8 mouse cellular contexts compared by ENCODE assay signal in genomic region chr19:10304810-10305544, GRCm38 (mm10). TPM values are rescaled to one million over a fixed set of nuclear protein-coding genes. Genes with fewer than 3 reads are reported as not detected.
DNase-seq lines count a peak whose midpoint lies in the region; ATAC-seq and TF ChIP-seq lines count a peak whose summit lies in the region.

Gene Dagla, minus strand, starts transcription at chr19:10304877.

- no peak for TF ChIP-seq EP300 in liver, postnatal 0 days (IDR thresholded peaks at IDR 0.05; ENCODE audit: low read depth)
- TF ChIP-seq EP300 in stomach, postnatal 0 days (optimal IDR thresholded peaks at IDR 0.05): no peak

- H3K36me3 ChIP-seq in embryonic facial prominence, embryonic 15.5 days: no peaks in the 10 kb centered on the region
- no peaks in the 10 kb centered on the region for H3K36me3 ChIP-seq in heart, embryonic 13.5 days
- H3K36me3 ChIP-seq in liver, postnatal 0 days (replicated peaks; ENCODE audit: insufficient read depth, low read length): no peaks in the 10 kb centered on the region
- no peaks in the 10 kb centered on the region for H3K36me3 ChIP-seq in neural tube, embryonic 12.5 days
- no peaks in the 10 kb centered on the region for H3K36me3 ChIP-seq in stomach, postnatal 0 days (ENCODE audit: control insufficient read depth, insufficient read depth, low read length)

- peak within 1 kb of the TSS; percentile 95 for H3K4me2 ChIP-seq in embryonic facial prominence, embryonic 15.5 days (replicated peaks)
- peak within 1 kb of the TSS; percentile 95 for H3K4me2 ChIP-seq in heart, embryonic 13.5 days
- peak within 1 kb of the TSS; percentile 91 for H3K4me2 ChIP-seq in liver, postnatal 0 days (ENCODE audit: low read depth, low read length)
- H3K4me2 ChIP-seq in neural tube, embryonic 12.5 days (replicated peaks): peak within 1 kb of the TSS; percentile 95
- H3K4me2 ChIP-seq in stomach, postnatal 0 days (replicated peaks; ENCODE audit: low read depth): peak within 1 kb of the TSS; percentile 99

- H3K4me3 ChIP-seq in bone marrow macrophage, adult 2 months (ENCODE audit: insufficient read depth, low read length): peak within 1 kb of the TSS; percentile 66
- H3K4me3 ChIP-seq in embryonic facial prominence, embryonic 15.5 days (replicated peaks): peak within 1 kb of the TSS; percentile 84
- H3K4me3 ChIP-seq in heart, embryonic 13.5 days: peak within 1 kb of the TSS; percentile 73
- peak within 1 kb of the TSS; percentile 52 for H3K4me3 ChIP-seq in liver, postnatal 0 days (ENCODE audit: low read depth, low read length)
- peak within 1 kb of the TSS; percentile 74 for H3K4me3 ChIP-seq in neural tube, embryonic 12.5 days
- H3K4me3 ChIP-seq in stomach, postnatal 0 days (ENCODE audit: low read depth, low read length): peak within 1 kb of the TSS; percentile 70

- ATAC-seq in embryonic facial prominence, embryonic 15.5 days (ENCODE audit: insufficient number of reproducible peaks, low FRiP score, low TSS enrichment, low read depth): peak; percentile 74
- ATAC-seq in heart, embryonic 13.5 days (ENCODE audit: extremely low read depth, insufficient number of reproducible peaks, low FRiP score, low TSS enrichment): peak; percentile 59; the same call in 1 of the 2 replicates
- ATAC-seq in liver, postnatal 0 days: peak; percentile 72
- ATAC-seq in neural tube, embryonic 12.5 days (ENCODE audit: low FRiP score, low read depth): peak; percentile 86
- peak; percentile 68 for ATAC-seq in stomach, postnatal 0 days (ENCODE audit: low FRiP score, low TSS enrichment)

- H3K4me1 ChIP-seq in bone marrow macrophage, adult 2 months (ENCODE audit: control insufficient read depth, insufficient read depth, low read length): peaks cover 11% of the 10 kb centered on the region
- H3K4me1 ChIP-seq in embryonic facial prominence, embryonic 15.5 days: peaks cover 32% of the 10 kb centered on the region
- H3K4me1 ChIP-seq in heart, embryonic 13.5 days: peaks cover 24% of the 10 kb centered on the region
- H3K4me1 ChIP-seq in liver, postnatal 0 days (ENCODE audit: insufficient read depth): peaks cover 4% of the 10 kb centered on the region; the same call in 1 of the 2 replicates
- peaks cover 14% of the 10 kb centered on the region for H3K4me1 ChIP-seq in neural tube, embryonic 12.5 days
- H3K4me1 ChIP-seq in stomach, postnatal 0 days (replicated peaks; ENCODE audit: control insufficient read depth, insufficient read depth): peaks cover 5% of the 10 kb centered on the region; the same call in 1 of the 2 replicates

- WGBS in embryonic facial prominence, embryonic 15.5 days: 7% methylated on average over 56 of the region's 56 CpGs
- WGBS in heart, embryonic 13.5 days: 8% methylated on average over 54 of the region's 56 CpGs
- WGBS in liver, postnatal 0 days (ENCODE audit: insufficient replicate concordance): 6% methylated on average over 55 of the region's 56 CpGs
- 9% methylated on average over 56 of the region's 56 CpGs for WGBS in neural tube, embryonic 12.5 days
- 5% methylated on average over 40 of the region's 56 CpGs for WGBS in stomach, postnatal 0 days

- H3K9ac ChIP-seq in embryonic facial prominence, embryonic 15.5 days: peak within 1 kb of the TSS; percentile 59
- H3K9ac ChIP-seq in heart, embryonic 13.5 days: peak within 1 kb of the TSS; percentile 86
- H3K9ac ChIP-seq in liver, postnatal 0 days (replicated peaks): peak within 1 kb of the TSS; percentile 61
- peak within 1 kb of the TSS; percentile 83 for H3K9ac ChIP-seq in neural tube, embryonic 12.5 days
- peak within 1 kb of the TSS; percentile 77 for H3K9ac ChIP-seq in stomach, postnatal 0 days (ENCODE audit: low read length)

- H3K27ac ChIP-seq in bone marrow macrophage, adult 2 months (ENCODE audit: insufficient read depth, low read depth, low read length): no peak within 1 kb of the TSS
- H3K27ac ChIP-seq in embryonic facial prominence, embryonic 15.5 days (replicated peaks): no peak within 1 kb of the TSS
- no peak within 1 kb of the TSS for H3K27ac ChIP-seq in heart, embryonic 13.5 days (replicated peaks)
- H3K27ac ChIP-seq in liver, postnatal 0 days (ENCODE audit: low read depth): no peak within 1 kb of the TSS
- no peak within 1 kb of the TSS for H3K27ac ChIP-seq in neural tube, embryonic 12.5 days
- 0 out of 2 replicates have a peak within 1 kb of the TSS, but pooled peaks have one; percentile 18 for H3K27ac ChIP-seq in stomach, postnatal 0 days (replicated peaks)

- peak; percentile 81 to 84 for DNase-seq in B cell, adult 2 months
- peak; percentile 82 for DNase-seq in kidney, postnatal 14 days
- peak; percentile 74 for DNase-seq in liver, postnatal 0 days
- DNase-seq in stomach, postnatal 0 days (ENCODE audit: low spot score): peak; percentile 84

- no peaks in the 10 kb centered on the region for H3K9me3 ChIP-seq in embryonic facial prominence, embryonic 15.5 days (replicated peaks)
- no peaks in the 10 kb centered on the region for H3K9me3 ChIP-seq in heart, embryonic 13.5 days
- H3K9me3 ChIP-seq in liver, postnatal 0 days (ENCODE audit: low read length): no peaks in the 10 kb centered on the region
- H3K9me3 ChIP-seq in neural tube, embryonic 12.5 days: no peaks in the 10 kb centered on the region
- H3K9me3 ChIP-seq in stomach, postnatal 0 days (ENCODE audit: control insufficient read depth, low read length): no peaks in the 10 kb centered on the region

- H3K27me3 ChIP-seq in embryonic facial prominence, embryonic 15.5 days: no peaks in the 10 kb centered on the region
- H3K27me3 ChIP-seq in heart, embryonic 13.5 days (replicated peaks): peaks cover 80% of the 10 kb centered on the region
- H3K27me3 ChIP-seq in liver, postnatal 0 days (ENCODE audit: insufficient read depth, low read length): peaks cover 15% of the 10 kb centered on the region
- peaks cover 30% of the 10 kb centered on the region for H3K27me3 ChIP-seq in neural tube, embryonic 12.5 days (replicated peaks)
- no peaks in the 10 kb centered on the region for H3K27me3 ChIP-seq in stomach, postnatal 0 days (ENCODE audit: control insufficient read depth, insufficient read depth, low read length)

- TF ChIP-seq POLR2A in bone marrow macrophage, adult 2 months (IDR thresholded peaks at IDR 0.05; ENCODE audit: borderline replicate concordance, low read depth, low read length): no peak

- peak; percentile 63 for TF ChIP-seq CTCF in bone marrow macrophage, adult 2 months (IDR thresholded peaks at IDR 0.05; ENCODE audit: low read depth, low read length)
- peak; percentile 88 for TF ChIP-seq CTCF in liver, postnatal 0 days (IDR thresholded peaks at IDR 0.05; ENCODE audit: low read depth)
- peak; percentile 94 for TF ChIP-seq CTCF in stomach, postnatal 0 days (IDR thresholded peaks at IDR 0.05; ENCODE audit: low read depth)

RNA-seq across cellular contexts. Expression of gene Dagla, which starts in this region (rescaled TPM):
- polyA plus RNA-seq in bone marrow macrophage, adult 2 months (2012; ENCODE audit: insufficient read depth, insufficient read length, missing spikeins): 2.8 and 3.2 TPM in 2 replicates
- polyA plus RNA-seq in embryonic facial prominence, embryonic 15.5 days (2015; fragmentation: Nextera tagmentation; extraction: Ambion mirVana): 2.8 and 3.5 TPM in 2 replicates
- polyA plus RNA-seq in heart, embryonic 13.5 days (2015; fragmentation: Nextera tagmentation; extraction: Ambion mirVana): 0.96 and 0.99 TPM in 2 replicates
- 0.21 and 0.28 TPM in 2 replicates for polyA plus RNA-seq in liver, postnatal 0 days (2015; fragmentation: Nextera tagmentation; extraction: Ambion mirVana)
- 4.9 and 5.0 TPM in 2 replicates for polyA plus RNA-seq in neural tube, embryonic 12.5 days (2016; fragmentation: Nextera tagmentation; extraction: Ambion mirVana)
- 1.3 and 1.7 TPM in 2 replicates for polyA plus RNA-seq in stomach, postnatal 0 days (2015; fragmentation: Nextera tagmentation; extraction: Ambion mirVana)

Comparison
In these comparisons a context has a peak if more than half of its experiments do, and no peak if none do; other contexts are left out.
1. Peak in ATAC-seq, H3K4me3 ChIP-seq, H3K9ac ChIP-seq and H3K4me2 ChIP-seq in heart, embryonic 13.5 days; RNA of the gene not detected or under 1 TPM.
2. Peak in DNase-seq, ATAC-seq, H3K4me3 ChIP-seq, H3K9ac ChIP-seq and H3K4me2 ChIP-seq in liver, postnatal 0 days; RNA of the gene not detected or under 1 TPM.